Comparison of ENCODE assay signal across 17 mouse cellular contexts in genomic region chr17:35766406-35766805, GRCm38 (mm10). TPM values are rescaled to one million over a fixed set of nuclear protein-coding genes. Genes with fewer than 3 reads are reported as not detected.
DNase-seq lines count a peak whose midpoint lies in the region; ATAC-seq and TF ChIP-seq lines count a peak whose summit lies in the region.
"Had no signal": no experiment of that assay in that cellular context is flagged by ENCODE, and none has a peak within 500 bp of the region (broad histone marks: within the 10 kb centered on the region; RNA-seq: fewer than 3 reads in every experiment).

No protein-coding gene starts in this region.

- no peak overlapping the region for H3K9ac ChIP-seq in midbrain, embryonic 11.5 days (ENCODE audit: low read length)
- no peak overlapping the region for H3K9ac ChIP-seq in midbrain, embryonic 15.5 days
- H3K9ac ChIP-seq: heart, embryonic 13.5 days; stomach, embryonic 15.5 days had no signal

- ATAC-seq in midbrain, embryonic 11.5 days (ENCODE audit: low FRiP score) = no peak
- ATAC-seq in midbrain, embryonic 15.5 days (replicated peaks) = no peak

- TF ChIP-seq CTCF in gastrocnemius, adult 2 months (IDR thresholded peaks at IDR 0.05) = no peak

- DNase-seq in midbrain, embryonic 11.5 days (ENCODE audit: low spot score, missing footprints) = peak; percentile 35
- peak; percentile 57 for DNase-seq in CD4-positive, CD25-positive, alpha-beta regulatory T cell, adult 2 months (ENCODE audit: low read depth, low spot score)
- peak; percentile 66 for DNase-seq in induced T-regulatory cell, adult 2 months (ENCODE audit: low read depth)
- peak; percentile 18 to 36 for DNase-seq in thymus, postnatal 10 days (ENCODE audit: low spot score in 2 of 2)
- no peak for DNase-seq in gastrocnemius, adult 2 months
- DNase-seq in urinary bladder, postnatal 36 days (ENCODE audit: low spot score in 2 of 2) = no peak
- DNase-seq in left cerebral cortex, postnatal 4 days = no peak
- DNase-seq: gastrocnemius, postnatal 14 days; heart, postnatal 4 days; lung, adult 2 months had no signal

- H3K4me3 ChIP-seq in midbrain, embryonic 11.5 days (ENCODE audit: low read depth, low read length) = no peak overlapping the region
- no peak overlapping the region for H3K4me3 ChIP-seq in midbrain, embryonic 15.5 days
- no peak overlapping the region for H3K4me3 ChIP-seq in gastrocnemius, adult 2 months
- H3K4me3 ChIP-seq: forebrain, embryonic 10.5 days; heart, embryonic 13.5 days; layer of hippocampus, adult 2 months; myocyte; stomach, embryonic 15.5 days had no signal

- H3K27ac ChIP-seq in midbrain, embryonic 11.5 days (ENCODE audit: low read depth, low read length) = no peak overlapping the region
- no peak overlapping the region for H3K27ac ChIP-seq in midbrain, embryonic 15.5 days
- H3K27ac ChIP-seq in gastrocnemius, adult 2 months = no peak overlapping the region
- H3K27ac ChIP-seq: forebrain, embryonic 10.5 days; heart, embryonic 13.5 days; kidney, postnatal 0 days; layer of hippocampus, adult 2 months; stomach, embryonic 15.5 days had no signal

- intact Hi-C loops in gastrocnemius, adult 2 months (cut with DNase I) = no loop called here
- intact Hi-C loops in left cerebral cortex, postnatal 4 days (cut with DNase I) = no loop called here

- WGBS in midbrain, embryonic 11.5 days = 91% methylated on average over 9 of the region's 9 CpGs
- WGBS in midbrain, embryonic 15.5 days = 88% methylated on average over 9 of the region's 9 CpGs

- no peaks in the 10 kb centered on the region for H3K36me3 ChIP-seq in midbrain, embryonic 11.5 days (ENCODE audit: control insufficient read depth, insufficient read depth, low read length)
- no peaks in the 10 kb centered on the region for H3K36me3 ChIP-seq in midbrain, embryonic 15.5 days (replicated peaks)
- H3K36me3 ChIP-seq: forebrain, embryonic 10.5 days; heart, embryonic 13.5 days; stomach, embryonic 15.5 days had no signal

- no peaks in the 10 kb centered on the region for H3K4me1 ChIP-seq in midbrain, embryonic 11.5 days (ENCODE audit: control insufficient read depth, insufficient read depth, low read length)
- no peaks in the 10 kb centered on the region for H3K4me1 ChIP-seq in midbrain, embryonic 15.5 days
- H3K4me1 ChIP-seq: forebrain, embryonic 10.5 days; stomach, embryonic 15.5 days had no signal

- H3K4me2 ChIP-seq in midbrain, embryonic 11.5 days = no peak overlapping the region
- no peak overlapping the region for H3K4me2 ChIP-seq in midbrain, embryonic 15.5 days
- H3K4me2 ChIP-seq: heart, embryonic 13.5 days; stomach, embryonic 15.5 days had no signal

- no peaks in the 10 kb centered on the region for H3K27me3 ChIP-seq in midbrain, embryonic 11.5 days (ENCODE audit: control insufficient read depth, insufficient read depth, low read length)
- no peaks in the 10 kb centered on the region for H3K27me3 ChIP-seq in midbrain, embryonic 15.5 days (replicated peaks)
- H3K27me3 ChIP-seq: heart, embryonic 13.5 days; stomach, embryonic 15.5 days had no signal

- no peaks in the 10 kb centered on the region for H3K9me3 ChIP-seq in midbrain, embryonic 11.5 days (ENCODE audit: control insufficient read depth, low read length)
- H3K9me3 ChIP-seq in midbrain, embryonic 15.5 days = no peaks in the 10 kb centered on the region
- H3K9me3 ChIP-seq: forebrain, embryonic 10.5 days; heart, embryonic 13.5 days; stomach, embryonic 15.5 days had no signal

RNA-seq across cellular contexts. Expression of gene Ier3, which starts 55.1 kb away (rescaled TPM):
- polyA plus RNA-seq in midbrain, embryonic 11.5 days (2014; fragmentation: Nextera tagmentation; extraction: Ambion mirVana) = 2.5 and 4.0 TPM in 2 replicates
- 9.7 and 9.9 TPM in 2 replicates for polyA plus RNA-seq in midbrain, embryonic 15.5 days (2015; fragmentation: Nextera tagmentation; extraction: Ambion mirVana)
- total RNA-seq in gastrocnemius, adult 2 months (2021) = 1 to 10 TPM; 4.4 to 8.6 TPM
- total RNA-seq in left cerebral cortex, postnatal 4 days (2021) = 1 to 10 TPM; 4.8 to 5.1 TPM

RNA-seq across cellular contexts. Expression of gene Flot1, which starts 56.6 kb away (rescaled TPM):
- polyA plus RNA-seq in midbrain, embryonic 11.5 days (2014; fragmentation: Nextera tagmentation; extraction: Ambion mirVana) = 46.9 and 47.4 TPM in 2 replicates
- polyA plus RNA-seq in midbrain, embryonic 15.5 days (2015; fragmentation: Nextera tagmentation; extraction: Ambion mirVana) = 86.8 and 98.0 TPM in 2 replicates
- 10 to 100 TPM; 45.4 to 50.9 TPM for total RNA-seq in gastrocnemius, adult 2 months (2021)
- total RNA-seq in left cerebral cortex, postnatal 4 days (2021) = 100 to 1,000 TPM; 113 TPM

Comparison
In these comparisons a context has a peak if more than half of its experiments do, and no peak if none do; other contexts are left out.
1. DNase-seq: peak in midbrain, embryonic 11.5 days (single experiment), CD4-positive, CD25-positive, alpha-beta regulatory T cell, adult 2 months (single experiment), induced T-regulatory cell, adult 2 months (single experiment) and thymus, postnatal 10 days (2 of 2); none in gastrocnemius, adult 2 months (single experiment), urinary bladder, postnatal 36 days (0 of 2) and left cerebral cortex, postnatal 4 days (single experiment).